Mouse (Mus musculus) heart, adult 2 months (tissue): ENCODE data around the gene Nup210l.
A peak's percentile ranks its signal among the peaks of the same experiment; 100 is the strongest.

ENCODE experiments used
- CTCF ChIP-seq: fragments of 200-600 bp; IDR thresholded peaks from 2 replicates; pipeline ENCODE4 v1.8.1; 2022; ENCODE audit warnings: antibody characterized with exemption, mild to moderate bottlenecking, moderate library complexity
- POLR2A ChIP-seq: fragments of 200-500 bp; IDR thresholded peaks from 2 replicates; pipeline ENCODE4 v1.6.1; 2011; ENCODE audit warnings: mild to moderate bottlenecking, low read depth, low read length, control low read depth; ENCODE audit not compliant: insufficient read depth

DNA sequence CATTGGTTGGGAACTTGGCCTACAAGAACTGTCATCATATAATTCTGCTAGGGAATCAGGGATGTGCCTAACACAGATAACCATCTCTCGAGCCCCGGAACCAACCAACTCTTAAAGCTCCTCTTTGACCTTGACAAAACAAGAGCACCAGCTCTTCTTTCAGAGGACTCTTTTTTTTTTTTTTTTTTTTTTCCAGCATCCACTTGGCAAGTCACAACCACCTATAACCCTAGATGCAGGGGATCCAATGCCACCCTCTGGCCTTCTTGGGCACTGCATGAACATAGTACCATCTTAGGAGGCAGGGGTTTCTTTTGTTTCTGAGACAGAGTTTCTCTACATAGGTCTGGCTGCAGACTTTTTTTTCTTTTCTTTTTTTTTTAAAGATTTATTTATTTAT, 10.4 kb downstream of the Nup210l start:
- TF ChIP-seq POLR2A (no peak), CTCF (peak; percentile 44)
